Mouse (Mus musculus): ENCODE results near the gene Ncoa5. TPM values are rescaled to one million over a fixed set of nuclear protein-coding genes. Genes with fewer than 3 reads are reported as not detected.

Ncoa5 gene
- total RNA-seq, 2 experiments from 2014 or later = 53.4 to 56.8 TPM

- no peak for DNase-seq (ENCODE audit: low spot score in 2 of 2)
Measured at GRCm38 (mm10) chr2:165050826-165051548, 16.3 kb upstream of the Ncoa5 start.

GRCm38 (mm10) chr2:165049044-165049443 lies 14.4 kb upstream of the Ncoa5 start:
- no peak for DNase-seq (ENCODE audit: low spot score in 2 of 2)

GRCm38 (mm10) chr2:165043729-165044128 lies 9.1 kb upstream of the Ncoa5 start:
- no peak for DNase-seq (ENCODE audit: low spot score in 2 of 2)

GRCm38 (mm10) chr2:165043090-165043636 lies 8.5 kb upstream of the Ncoa5 start:
- DNase-seq (ENCODE audit: low spot score in 2 of 2) = no peak

- DNase-seq (ENCODE audit: low spot score in 2 of 2) = no peak
Measured at GRCm38 (mm10) chr2:165042126-165042525, 7.5 kb upstream of the Ncoa5 start.

- DNase-seq (ENCODE audit: low spot score in 2 of 2) = no peak
Measured at GRCm38 (mm10) chr2:165037415-165037814, 2.7 kb upstream of the Ncoa5 start.

- DNase-seq (ENCODE audit: low spot score in 2 of 2) = no peak
Measured at GRCm38 (mm10) chr2:165035058-165035431, 378 bp upstream of the Ncoa5 start.

GRCm38 (mm10) chr2:165033306-165033705 lies 1.4 kb downstream of the Ncoa5 start:
- DNase-seq (ENCODE audit: low spot score in 2 of 2) = no peak

- DNase-seq (ENCODE audit: low spot score in 2 of 2) = no peak
Measured at GRCm38 (mm10) chr2:165032533-165032932, 2.1 kb downstream of the Ncoa5 start.

GRCm38 (mm10) chr2:165027163-165027562 lies 7.5 kb downstream of the Ncoa5 start:
- no peak for DNase-seq (ENCODE audit: low spot score in 2 of 2)

- DNase-seq (ENCODE audit: low spot score in 2 of 2) = no peak
Measured at GRCm38 (mm10) chr2:165020490-165020889, 14.2 kb downstream of the Ncoa5 start.

GRCm38 (mm10) chr2:165014935-165015334 lies 19.7 kb downstream of the Ncoa5 start:
- DNase-seq (ENCODE audit: low spot score in 2 of 2) = no peak

GRCm38 (mm10) chr2:165010351-165010750 lies 24.3 kb downstream of the Ncoa5 start:
- DNase-seq (ENCODE audit: low spot score in 2 of 2) = no peak

- DNase-seq (ENCODE audit: low spot score in 2 of 2) = no peak
Measured at GRCm38 (mm10) chr2:165009581-165009980, 25.1 kb downstream of the Ncoa5 start.

- DNase-seq (ENCODE audit: low spot score in 2 of 2) = no peak
Measured at GRCm38 (mm10) chr2:165009161-165009560, 25.5 kb downstream of the Ncoa5 start.

GRCm38 (mm10) chr2:165007986-165008385 lies 26.7 kb downstream of the Ncoa5 start:
- no peak for DNase-seq (ENCODE audit: low spot score in 2 of 2)

- DNase-seq (ENCODE audit: low spot score in 2 of 2) = no peak
Measured at GRCm38 (mm10) chr2:165006813-165007212, 27.9 kb downstream of the Ncoa5 start.

- no peak for DNase-seq (ENCODE audit: low spot score in 2 of 2)
Measured at GRCm38 (mm10) chr2:165004237-165004636, 30.4 kb downstream of the Ncoa5 start.

- DNase-seq (ENCODE audit: low spot score in 2 of 2) = no peak
Measured at GRCm38 (mm10) chr2:165003108-165003507, 31.6 kb downstream of the Ncoa5 start.

GRCm38 (mm10) chr2:165001958-165002357 lies 32.7 kb downstream of the Ncoa5 start:
- no peak for DNase-seq (ENCODE audit: low spot score in 2 of 2)

GRCm38 (mm10) chr2:164997721-164998428 lies 36.8 kb downstream of the Ncoa5 start:
- no peak for DNase-seq (ENCODE audit: low spot score in 2 of 2)
